Mouse (Mus musculus) inflammation-experienced regulatory T-cells, adult 6 months (primary cell): Measurements from ENCODE around the gene Dmrtc1a. TPM values are rescaled to one million over a fixed set of nuclear protein-coding genes. Genes with fewer than 3 reads are reported as not detected.
"Not testable (repeated sequence)": the region's sequence is repeated elsewhere in the genome, so short reads cannot be mapped to it uniquely, and the experiment has no call there.

Source experiments
- ATAC-seq: one replicate; pipeline ENCODE4 v1.8.0; 2017
- polyA plus RNA-seq, 3 experiments: library from polyadenylated mRNA; unstranded; fragments of 100-300 nt; shearing (Covaris generic); gene quantifications; one replicate each; pipeline ENCODE4 v1.2.1; 2017

Dmrtc1a gene
- not detected for polyA plus RNA-seq

GRCm38 (mm10) chrX:102908587-102908986, at the start of gene Dmrtc1a, which contains the start of gene 1700011M02Rik:
Dmrtc1a (minus strand) TSS chrX:102908687.
1700011M02Rik (plus strand) TSS chrX:102908905.
- ATAC-seq, result not testable (repeated sequence)

GRCm38 (mm10) chrX:102950136-102950535, 41.6 kb upstream of the Dmrtc1a start:
- not testable (repeated sequence) for ATAC-seq

- ATAC-seq, result no peak
These were observed 28.3 kb upstream of the Dmrtc1a start for GRCm38 (mm10) chrX:102936743-102937142.

- no peak for ATAC-seq
These were observed 25.9 kb upstream of the Dmrtc1a start for GRCm38 (mm10) chrX:102934395-102934764.

GRCm38 (mm10) chrX:102933571-102934394, 25.3 kb upstream of the Dmrtc1a start:
- peak; percentile 63 for ATAC-seq

GRCm38 (mm10) chrX:102932992-102933570, 24.6 kb upstream of the Dmrtc1a start:
- no peak for ATAC-seq

GRCm38 (mm10) chrX:102928072-102928471, 19.6 kb upstream of the Dmrtc1a start, which contains the start of gene 1700018G05Rik:
1700018G05Rik (plus strand) TSS chrX:102928372.
- not testable (repeated sequence) for ATAC-seq

- not testable (repeated sequence) for ATAC-seq
These were observed 18.2 kb upstream of the Dmrtc1a start for GRCm38 (mm10) chrX:102926707-102927106.

- ATAC-seq, result not testable (repeated sequence)
These were observed 6.3 kb upstream of the Dmrtc1a start for GRCm38 (mm10) chrX:102914823-102915222.

GRCm38 (mm10) chrX:102867871-102868270, 40.6 kb downstream of the Dmrtc1a start, which contains the start of gene 1700031F05Rik:
1700031F05Rik (minus strand) TSS chrX:102867971.
- no peak for ATAC-seq

GRCm38 (mm10) chrX:102854516-102854915, 54.0 kb downstream of the Dmrtc1a start, which contains the start of gene Dmrtc1c2:
Dmrtc1c2 (minus strand) TSS chrX:102854616.
- ATAC-seq, result not testable (repeated sequence)

Other genes starting within 250 kb of the Dmrtc1a start
- gene Gm3880, start 221.7 kb downstream of the Dmrtc1a start, polyA plus RNA-seq, result not detected
- not detected for gene Gm9112, start 201.1 kb downstream of the Dmrtc1a start, polyA plus RNA-seq
- not detected for gene Dmrtc1b, start 200.8 kb downstream of the Dmrtc1a start, polyA plus RNA-seq
- gene Dmrtc1c1, start 105.7 kb downstream of the Dmrtc1a start, polyA plus RNA-seq, result not detected
- gene Dmrtc1c2, start 54.1 kb downstream of the Dmrtc1a start, polyA plus RNA-seq, result not detected
- gene 1700031F05Rik, start 40.7 kb downstream of the Dmrtc1a start, polyA plus RNA-seq, result not detected
- not detected for gene 1700011M02Rik, start 218 bp upstream of the Dmrtc1a start, polyA plus RNA-seq
- gene 1700018G05Rik, start 19.7 kb upstream of the Dmrtc1a start, polyA plus RNA-seq, result not detected